Mouse (Mus musculus): ENCODE data around the gene Rps15a.

Gene Rps15a

DNA sequence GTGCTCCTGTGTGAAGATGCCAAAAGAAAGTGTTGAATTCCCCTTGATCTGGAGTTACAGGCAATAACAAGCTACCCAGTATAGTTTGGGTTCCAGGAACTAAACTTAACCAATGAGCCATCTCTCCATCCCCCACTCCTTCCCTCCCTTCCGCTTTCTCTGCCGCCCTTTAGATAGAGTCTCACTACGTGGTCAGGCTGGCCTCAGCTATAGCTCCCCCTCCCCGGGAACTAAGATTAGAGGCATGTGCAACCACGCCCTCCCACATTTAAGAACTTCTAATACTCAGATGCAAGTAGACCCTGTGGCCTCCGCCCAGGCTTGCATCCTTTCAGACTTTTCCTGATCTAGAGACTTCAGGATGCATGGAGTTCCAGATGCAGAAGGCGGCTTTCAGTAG lies 18.4 kb downstream of the Rps15a start:
- no peak for TF ChIP-seq GATA4 (IDR thresholded peaks at IDR 0.05; ENCODE audit: insufficient replicate concordance, low read length)

- TF ChIP-seq GATA4 (IDR thresholded peaks at IDR 0.05; ENCODE audit: insufficient replicate concordance, low read length): no peak
These were observed 36.0 kb downstream of the Rps15a start for GRCm38 (mm10) chr7:118079987-118080386.

- no peak for TF ChIP-seq GATA4 (IDR thresholded peaks at IDR 0.05; ENCODE audit: insufficient replicate concordance, low read length)
These were observed 36.9 kb downstream of the Rps15a start for GRCm38 (mm10) chr7:118079097-118079496.

- TF ChIP-seq GATA4 (IDR thresholded peaks at IDR 0.05; ENCODE audit: insufficient replicate concordance, low read length): no peak
These were observed 48.7 kb downstream of the Rps15a start for GRCm38 (mm10) chr7:118067261-118067660.

DNA sequence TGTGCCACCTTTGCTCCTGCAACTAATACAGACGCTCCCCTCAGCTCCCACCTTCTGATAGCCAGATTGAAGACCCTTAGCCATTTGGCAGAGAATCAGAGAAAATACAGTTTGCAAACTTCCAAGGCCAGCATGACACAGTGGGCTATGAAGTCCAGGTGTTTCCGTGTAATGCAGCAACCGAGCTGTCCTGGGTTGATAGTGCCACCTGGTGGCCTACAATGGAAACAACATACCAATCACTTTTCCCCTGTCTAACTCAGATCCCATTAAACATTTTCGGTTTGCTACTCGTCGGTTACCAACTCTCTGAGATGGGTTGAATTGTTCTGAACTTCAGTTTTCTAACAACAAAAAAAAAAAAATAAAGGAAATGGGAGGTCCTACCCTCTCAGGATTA lies 59.7 kb downstream of the Rps15a start:
- no peak for TF ChIP-seq GATA4 (IDR thresholded peaks at IDR 0.05; ENCODE audit: insufficient replicate concordance, low read length)

All from liver, adult (tissue).